Mouse (Mus musculus) fat pad, adult 2 months (tissue): ENCODE data around the gene Eno1.
"Not testable (repeated sequence)": the region's sequence is repeated elsewhere in the genome, so short reads cannot be mapped to it uniquely, and the experiment has no call there.

Experiments used
- DNase-seq: peaks from one replicate; pipeline ENCODE4 v3.0.0-alpha.2; 2011; ENCODE audit warnings: low read depth, low spot score; ENCODE audit errors: extremely low read depth

Eno1 gene

GRCm38 (mm10) chr4:150280459-150280858, 43.9 kb downstream of the Eno1 start:
- no peak for DNase-seq

DNA sequence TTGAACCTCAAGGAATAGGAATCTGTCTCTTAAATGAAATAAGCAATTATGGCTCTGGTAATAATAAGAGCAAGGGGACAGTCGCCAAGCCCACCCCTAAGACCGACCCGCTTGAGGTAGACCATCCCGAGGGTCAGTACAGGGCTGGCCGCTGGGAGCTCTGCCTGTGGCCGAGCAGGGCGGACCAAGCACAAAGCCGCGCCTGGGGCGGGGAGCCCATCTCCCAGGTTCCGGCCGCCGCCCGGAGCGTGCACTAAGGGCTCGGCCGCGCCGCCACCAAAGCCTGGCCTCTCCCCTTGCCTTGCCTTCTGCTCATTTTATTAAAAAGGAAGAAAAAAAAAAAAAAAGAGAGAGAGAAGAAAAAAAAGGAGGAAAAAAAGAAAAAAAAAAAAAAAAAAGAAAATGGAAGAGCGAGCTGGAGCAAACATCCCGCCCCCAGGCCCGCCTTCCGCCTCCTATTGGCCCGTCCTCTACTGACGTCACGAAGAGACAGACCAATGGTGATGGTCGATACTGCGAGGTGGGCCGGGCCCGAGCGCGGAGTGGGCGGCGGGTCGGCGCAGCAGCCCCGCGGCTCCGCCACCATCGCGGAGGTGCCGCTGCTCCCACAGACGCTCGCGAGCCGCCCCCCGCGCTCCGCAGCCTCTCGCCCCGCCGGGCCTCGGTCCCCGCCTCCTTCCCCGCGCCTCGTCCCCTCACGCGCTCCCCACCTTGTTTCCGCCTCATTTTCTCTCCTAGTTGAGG, 44.7 kb downstream of the Eno1 start, which contains the start of gene Rere:
TSS of gene Rere (plus strand) at position 629 of the 744 bp plus-strand sequence.
- DNase-seq: no peak

- no peak for DNase-seq
Observed at GRCm38 (mm10) chr4:150281891-150282630, 45.5 kb downstream of the Eno1 start.

- no peak for DNase-seq
Observed at GRCm38 (mm10) chr4:150282631-150283334, 46.3 kb downstream of the Eno1 start.

DNA sequence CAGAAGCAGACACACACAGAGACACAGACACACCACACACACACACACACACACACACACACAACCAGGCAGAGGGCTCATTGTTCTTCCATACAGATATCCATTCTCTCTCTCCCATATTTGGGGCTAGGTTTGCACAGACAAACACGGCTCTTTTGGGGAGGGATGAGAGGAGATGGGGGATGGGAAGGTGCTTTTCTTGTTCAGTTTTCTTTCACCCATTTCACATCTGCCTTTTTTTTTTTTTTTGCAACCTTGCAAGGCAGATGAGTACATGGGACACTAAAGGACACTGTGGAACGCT, 46.8 kb downstream of the Eno1 start:
- no peak for DNase-seq

- no peak for DNase-seq
Observed at GRCm38 (mm10) chr4:150283993-150284392, 47.5 kb downstream of the Eno1 start.

- no peak for DNase-seq
Observed at GRCm38 (mm10) chr4:150286980-150287379, 50.5 kb downstream of the Eno1 start.

DNA sequence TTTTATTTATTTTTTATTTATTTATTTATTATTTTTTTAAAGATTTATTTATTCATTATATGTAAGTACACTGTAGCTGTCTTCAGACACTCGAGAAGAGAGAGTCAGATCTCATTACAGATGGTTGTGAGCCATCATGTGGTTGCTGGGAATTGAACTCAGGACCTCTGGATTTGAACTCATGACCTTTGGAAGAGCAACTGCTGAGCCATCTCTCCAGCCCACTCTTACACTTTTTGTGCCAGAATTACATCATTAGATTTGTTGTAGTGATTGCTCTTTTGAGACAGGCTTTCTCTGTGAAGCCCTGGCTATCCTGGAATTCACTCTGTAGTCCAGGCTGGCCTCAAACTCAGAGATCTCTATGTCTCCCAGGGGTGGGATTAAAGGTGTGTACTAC, 50.9 kb downstream of the Eno1 start:
- DNase-seq: not testable (repeated sequence)

- DNase-seq: no peak
Observed at GRCm38 (mm10) chr4:150291900-150292299, 55.4 kb downstream of the Eno1 start.

DNA sequence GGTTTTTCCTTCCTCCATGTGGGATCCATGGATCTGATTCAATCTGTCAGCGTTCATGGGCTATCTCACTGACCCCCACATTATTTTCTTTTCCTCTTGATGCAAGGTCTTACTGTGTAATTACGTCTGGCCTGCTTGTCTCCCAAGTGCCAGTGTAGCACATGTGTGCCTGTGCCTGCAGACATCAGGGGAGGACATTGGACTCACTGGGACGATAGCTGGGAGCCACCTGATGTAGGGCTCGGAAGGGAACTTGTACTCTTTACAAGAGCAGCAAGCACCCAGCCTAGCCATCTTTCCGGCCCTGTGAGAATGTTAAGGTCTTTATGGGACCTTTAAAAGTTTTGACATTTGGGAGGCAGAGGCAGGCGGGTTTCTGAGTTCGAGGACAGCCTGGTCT, 58.3 kb downstream of the Eno1 start:
- DNase-seq: no peak

DNA sequence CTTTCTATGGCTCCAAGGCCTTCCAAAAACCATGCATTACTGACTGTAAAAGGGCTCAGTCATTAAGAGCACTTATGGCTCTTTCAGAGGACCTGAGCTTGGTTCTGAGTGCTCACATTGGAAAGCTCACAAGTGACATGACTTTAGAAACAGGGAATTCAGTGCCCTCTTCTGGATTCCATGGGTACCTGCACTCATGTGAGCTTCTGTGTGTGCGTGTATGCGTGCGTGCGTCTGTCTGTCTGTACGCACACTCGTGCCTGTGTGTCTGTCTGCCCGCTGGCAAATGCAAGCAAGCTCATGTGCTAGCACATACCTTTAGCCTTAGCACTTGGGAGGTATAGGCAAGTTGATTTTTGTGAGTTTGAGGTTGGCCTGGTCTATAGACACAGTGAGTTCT, 59.4 kb downstream of the Eno1 start:
- no peak for DNase-seq
